22 mouse cellular contexts compared by ENCODE assay signal in genomic region chr15:42333642-42334041, GRCm38 (mm10).
"Had no signal": no experiment of that assay in that cellular context is flagged by ENCODE, and none has a peak within 500 bp of the region (broad histone marks: within the 10 kb centered on the region; RNA-seq: fewer than 3 reads in every experiment).

No protein-coding gene starts in this region.

- ATAC-seq: hindbrain, embryonic 16.5 days; hindbrain, postnatal 0 days; inflammation-experienced regulatory T-cells, adult 6 months; intestine, embryonic 15.5 days; intestine, embryonic 16.5 days; intestine, postnatal 0 days had no signal

- DNase-seq: heart, postnatal 10 days; heart, postnatal 14 days; heart, postnatal 36 days; heart, postnatal 4 days; kidney, adult 11 months; kidney, adult 18-20 months; kidney, adult 2 months; kidney, adult 8-10 months; kidney, adult 9 months; kidney, postnatal 10 days; kidney, postnatal 14 days; kidney, postnatal 25 days; kidney, postnatal 36 days; kidney, postnatal 4 days; layer of hippocampus, adult 9-11 months; layer of hippocampus, postnatal 36 days had no signal
